Mouse (Mus musculus): ENCODE measurements around the gene Crebl2. TPM values are rescaled to one million over a fixed set of nuclear protein-coding genes. Genes with fewer than 3 reads are reported as not detected.
A peak's percentile ranks its signal among the peaks of the same experiment; 100 is the strongest.

The Crebl2 gene
- polyA plus RNA-seq (2015; fragmentation: Nextera tagmentation; extraction: Ambion mirVana), result 3.3 and 3.9 TPM in 2 replicates

GRCm38 (mm10) chr6:134829786-134830700 is at the start of gene Crebl2:
Gene Crebl2 (plus strand): TSS chr6:134830154.
- Histone ChIP-seq H3K27ac (ENCODE audit: low read length) (peak within 1 kb of the TSS; percentile 96), H3K36me3 (ENCODE audit: control insufficient read depth, insufficient read depth, low read length) (no peaks in the 10 kb centered on the region), H3K4me1 (ENCODE audit: control insufficient read depth, insufficient read depth, low read length) (peaks cover 4% of the 10 kb centered on the region), H3K4me3 (replicated peaks; ENCODE audit: low read length) (peak within 1 kb of the TSS; percentile 73), H3K4me2 (ENCODE audit: low read depth, low read length) (peak within 1 kb of the TSS; percentile 79), H3K9me3 (replicated peaks; ENCODE audit: control insufficient read depth, low read length) (no peaks in the 10 kb centered on the region), H3K9ac (ENCODE audit: low read length) (peak within 1 kb of the TSS; percentile 86), H3K27me3 (ENCODE audit: control insufficient read depth, insufficient read depth, low read length) (no peaks in the 10 kb centered on the region)
- peak; percentile 96 for ATAC-seq (ENCODE audit: insufficient read depth, low FRiP score)
- WGBS, result under 1% methylated on average over 56 of the region's 58 CpGs

GRCm38 (mm10) chr6:134781494-134781913 is 48.5 kb upstream of the Crebl2 start:
- WGBS, result 73% methylated on average over 7 of the region's 7 CpGs
- Histone ChIP-seq H3K9ac (ENCODE audit: low read length) (no peak overlapping the region), H3K9me3 (replicated peaks; ENCODE audit: control insufficient read depth, low read length) (no peaks in the 10 kb centered on the region), H3K4me3 (replicated peaks; ENCODE audit: low read length) (no peak overlapping the region), H3K27ac (ENCODE audit: low read length) (no peak overlapping the region), H3K4me2 (ENCODE audit: low read depth, low read length) (no peak overlapping the region), H3K36me3 (ENCODE audit: control insufficient read depth, insufficient read depth, low read length) (no peaks in the 10 kb centered on the region), H3K4me1 (ENCODE audit: control insufficient read depth, insufficient read depth, low read length) (no peaks in the 10 kb centered on the region; the same call in 1 of the 2 replicates), H3K27me3 (ENCODE audit: control insufficient read depth, insufficient read depth, low read length) (no peaks in the 10 kb centered on the region)
- no peak for ATAC-seq (ENCODE audit: insufficient read depth, low FRiP score)

GRCm38 (mm10) chr6:134782900-134783299 is 47.1 kb upstream of the Crebl2 start:
- Histone ChIP-seq H3K4me1 (ENCODE audit: control insufficient read depth, insufficient read depth, low read length) (no peaks in the 10 kb centered on the region; the same call in 1 of the 2 replicates), H3K27me3 (ENCODE audit: control insufficient read depth, insufficient read depth, low read length) (no peaks in the 10 kb centered on the region), H3K27ac (ENCODE audit: low read length) (no peak overlapping the region), H3K4me2 (ENCODE audit: low read depth, low read length) (no peak overlapping the region), H3K36me3 (ENCODE audit: control insufficient read depth, insufficient read depth, low read length) (peaks cover 3% of the 10 kb centered on the region; the same call in 1 of the 2 replicates), H3K9ac (ENCODE audit: low read length) (no peak overlapping the region), H3K9me3 (replicated peaks; ENCODE audit: control insufficient read depth, low read length) (no peaks in the 10 kb centered on the region), H3K4me3 (replicated peaks; ENCODE audit: low read length) (no peak overlapping the region)
- no peak for ATAC-seq (ENCODE audit: insufficient read depth, low FRiP score)
- 87% methylated on average over 7 of the region's 7 CpGs for WGBS

GRCm38 (mm10) chr6:134786426-134786825 is 43.5 kb upstream of the Crebl2 start:
- Histone ChIP-seq H3K27me3 (ENCODE audit: control insufficient read depth, insufficient read depth, low read length) (no peaks in the 10 kb centered on the region), H3K4me3 (replicated peaks; ENCODE audit: low read length) (no peak overlapping the region), H3K27ac (ENCODE audit: low read length) (no peak overlapping the region), H3K4me2 (ENCODE audit: low read depth, low read length) (no peak overlapping the region), H3K9me3 (replicated peaks; ENCODE audit: control insufficient read depth, low read length) (no peaks in the 10 kb centered on the region), H3K36me3 (ENCODE audit: control insufficient read depth, insufficient read depth, low read length) (peaks cover 3% of the 10 kb centered on the region; the same call in 1 of the 2 replicates), H3K4me1 (ENCODE audit: control insufficient read depth, insufficient read depth, low read length) (peaks cover 3% of the 10 kb centered on the region), H3K9ac (ENCODE audit: low read length) (no peak overlapping the region)
- WGBS, result 65% methylated on average over 3 of the region's 3 CpGs
- ATAC-seq (ENCODE audit: insufficient read depth, low FRiP score), result no peak

- no peak for ATAC-seq (ENCODE audit: insufficient read depth, low FRiP score)
- H3K27ac ChIP-seq (ENCODE audit: low read length), result no peak overlapping the region
- 85% methylated on average over 6 of the region's 6 CpGs for WGBS
- H3K27me3 ChIP-seq (ENCODE audit: control insufficient read depth, insufficient read depth, low read length), result no peaks in the 10 kb centered on the region
- peaks cover 12% of the 10 kb centered on the region for H3K4me1 ChIP-seq (ENCODE audit: control insufficient read depth, insufficient read depth, low read length)
- no peak overlapping the region for H3K4me3 ChIP-seq (replicated peaks; ENCODE audit: low read length)
- H3K36me3 ChIP-seq (ENCODE audit: control insufficient read depth, insufficient read depth, low read length), result peaks cover 3% of the 10 kb centered on the region; the same call in 1 of the 2 replicates
- H3K4me2 ChIP-seq (ENCODE audit: low read depth, low read length), result no peak overlapping the region
- H3K9ac ChIP-seq (ENCODE audit: low read length), result no peak overlapping the region
- no peaks in the 10 kb centered on the region for H3K9me3 ChIP-seq (replicated peaks; ENCODE audit: control insufficient read depth, low read length)
Measured at GRCm38 (mm10) chr6:134789100-134789499, 40.9 kb upstream of the Crebl2 start.

DNA sequence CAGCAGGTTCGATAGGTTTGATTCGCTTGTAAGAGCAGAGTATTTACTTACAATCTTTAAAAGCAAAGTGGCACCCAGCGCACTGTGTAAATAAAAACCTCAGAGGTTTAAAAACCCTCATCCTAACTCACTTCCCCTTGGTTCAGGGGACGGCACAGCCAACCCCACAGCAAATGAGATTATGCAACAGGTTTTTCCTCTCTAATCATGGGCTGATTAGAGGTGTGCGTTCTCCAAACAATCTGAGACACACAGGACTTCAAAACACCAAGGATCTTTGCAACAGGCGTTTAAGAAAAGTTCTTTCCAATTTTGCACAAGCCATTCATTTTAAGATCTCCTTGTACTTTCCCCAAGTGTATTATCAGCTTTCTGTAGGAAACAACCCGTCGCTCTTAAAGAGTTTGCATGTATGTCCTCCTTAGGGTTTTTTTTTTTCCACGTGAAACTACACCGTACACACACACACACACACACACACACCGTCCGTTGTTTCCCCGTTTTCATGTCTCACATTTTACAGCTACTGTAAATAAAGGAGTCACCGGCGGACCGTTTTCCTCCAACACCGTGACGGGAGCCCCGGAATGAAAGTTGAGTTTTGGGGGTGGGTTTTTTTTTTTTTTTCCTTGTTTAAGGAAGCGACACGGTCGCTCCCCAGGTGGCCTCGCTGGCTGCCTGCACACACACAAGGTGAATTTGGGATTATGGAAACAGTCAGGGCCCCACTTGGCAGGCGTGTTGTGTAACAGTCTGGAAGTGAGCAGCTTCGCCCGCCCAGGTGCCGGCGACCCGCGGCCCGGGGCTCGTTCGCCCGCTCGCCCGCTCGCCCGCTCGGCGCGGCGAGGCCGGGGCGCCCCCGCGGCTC is 38.5 kb upstream of the Crebl2 start:
- Histone ChIP-seq H3K9me3 (replicated peaks; ENCODE audit: control insufficient read depth, low read length) (no peaks in the 10 kb centered on the region), H3K9ac (ENCODE audit: low read length) (peak overlapping the region; percentile 99), H3K4me3 (replicated peaks; ENCODE audit: low read length) (peak overlapping the region; percentile 78), H3K27me3 (ENCODE audit: control insufficient read depth, insufficient read depth, low read length) (no peaks in the 10 kb centered on the region), H3K4me2 (ENCODE audit: low read depth, low read length) (peak overlapping the region; percentile 77), H3K27ac (ENCODE audit: low read length) (peak overlapping the region; percentile 98), H3K4me1 (ENCODE audit: control insufficient read depth, insufficient read depth, low read length) (peaks cover 13% of the 10 kb centered on the region), H3K36me3 (ENCODE audit: control insufficient read depth, insufficient read depth, low read length) (peaks cover 3% of the 10 kb centered on the region; the same call in 1 of the 2 replicates)
- under 1% methylated on average over 46 of the region's 46 CpGs for WGBS
- ATAC-seq (ENCODE audit: insufficient read depth, low FRiP score), result peak; percentile 38; the same call in 1 of the 2 replicates

GRCm38 (mm10) chr6:134792141-134793045 is 37.6 kb upstream of the Crebl2 start, which contains the start of gene Dusp16:
Gene Dusp16 (minus strand): TSS chr6:134792625.
- Histone ChIP-seq H3K36me3 (ENCODE audit: control insufficient read depth, insufficient read depth, low read length) (peaks cover 3% of the 10 kb centered on the region; the same call in 1 of the 2 replicates), H3K9me3 (replicated peaks; ENCODE audit: control insufficient read depth, low read length) (no peaks in the 10 kb centered on the region), H3K9ac (ENCODE audit: low read length) (peak within 1 kb of the TSS; percentile 99), H3K27me3 (ENCODE audit: control insufficient read depth, insufficient read depth, low read length) (no peaks in the 10 kb centered on the region), H3K4me1 (ENCODE audit: control insufficient read depth, insufficient read depth, low read length) (peaks cover 13% of the 10 kb centered on the region), H3K4me2 (ENCODE audit: low read depth, low read length) (peak within 1 kb of the TSS; percentile 77), H3K4me3 (replicated peaks; ENCODE audit: low read length) (peak within 1 kb of the TSS; percentile 78), H3K27ac (ENCODE audit: low read length) (peak within 1 kb of the TSS; percentile 98)
- WGBS, result under 1% methylated on average over 89 of the region's 108 CpGs
- ATAC-seq (ENCODE audit: insufficient read depth, low FRiP score), result peak; percentile 92

All from stomach, embryonic 16.5 days (tissue).